Mouse (Mus musculus) heart, embryonic 13.5 days (tissue): ENCODE measurements at regions not wholly inside any gene's neighbourhood (a gene's known extent, or its start where the extent isn't known, plus 50 kb on each side); places are given as distances from the start of the nearest gene placed in this dataset.

Experiments used
- ATAC-seq: fragments of 200-750 bp; cut with Nextera tagmentation; 2 replicates; pipeline ENCODE4 v1.8.0; 2017; ENCODE audit warnings: moderate TSS enrichment; ENCODE audit not compliant: insufficient number of reproducible peaks, low FRiP score, low TSS enrichment; ENCODE audit errors: extremely low read depth
- H3K27ac ChIP-seq: fragments of 300-500 bp; sonication (generic); replicated peaks from 2 replicates; pipeline ENCODE4 v1.5.1; 2015; ENCODE audit warnings: moderate library complexity, mild to moderate bottlenecking, inconsistent platforms
- H3K27me3 ChIP-seq: fragments of 300-500 bp; sonication (generic); replicated peaks from 2 replicates; pipeline ENCODE4 v1.6.1; 2015; ENCODE audit warnings: mild to moderate bottlenecking, inconsistent platforms
- H3K36me3 ChIP-seq: fragments of 300-500 bp; sonication (generic); 2 replicates; pipeline ENCODE4 v1.6.1; 2015; ENCODE audit warnings: mild to moderate bottlenecking, inconsistent platforms
- H3K4me1 ChIP-seq: fragments of 300-500 bp; sonication (generic); 2 replicates; pipeline ENCODE4 v1.6.1; 2015; ENCODE audit warnings: inconsistent platforms
- H3K4me2 ChIP-seq: fragments of 300-500 bp; sonication (generic); 2 replicates; pipeline ENCODE4 v1.6.1; 2015; ENCODE audit warnings: inconsistent platforms, mild to moderate bottlenecking, moderate library complexity
- H3K4me3 ChIP-seq: fragments of 300-500 bp; sonication (generic); 2 replicates; pipeline ENCODE4 v1.5.1; 2015; ENCODE audit warnings: moderate library complexity, mild to moderate bottlenecking, inconsistent platforms
- H3K9ac ChIP-seq: fragments of 300-500 bp; sonication (generic); 2 replicates; pipeline ENCODE4 v1.6.1; 2015; ENCODE audit warnings: inconsistent platforms, mild to moderate bottlenecking, moderate library complexity
- H3K9me3 ChIP-seq: fragments of 300-500 bp; sonication (generic); 2 replicates; pipeline ENCODE4 v1.6.1; 2016; ENCODE audit warnings: inconsistent platforms
- WGBS: fragments of 180-500 bp; shearing (Covaris S2); methylation state at CpG from one replicate; pipeline ENCODE4 v1.1.7; 2015; ENCODE audit warnings: mixed read lengths; 5-methylcytosine and 5-hydroxymethylcytosine counted together

- Histone ChIP-seq H3K9me3 (no peaks in the 10 kb centered on the region), H3K4me2 (no peak overlapping the region), H3K9ac (no peak overlapping the region), H3K4me3 (no peak overlapping the region), H3K4me1 (no peaks in the 10 kb centered on the region), H3K36me3 (no peaks in the 10 kb centered on the region), H3K27ac (no peak overlapping the region), H3K27me3 (no peaks in the 10 kb centered on the region)
- WGBS = 68% methylated on average over 1 of the region's 1 CpGs
- no peak for ATAC-seq
Measured at GRCm38 (mm10) chr15:53006844-53007243, 877.9 kb upstream of the Gm7489 start.

GRCm38 (mm10) chr15:53009337-53009736 lies 875.4 kb upstream of the Gm7489 start:
- no peaks in the 10 kb centered on the region for H3K9me3 ChIP-seq
- H3K4me2 ChIP-seq = no peak overlapping the region
- no peaks in the 10 kb centered on the region for H3K27me3 ChIP-seq
- H3K27ac ChIP-seq = no peak overlapping the region
- H3K4me1 ChIP-seq = no peaks in the 10 kb centered on the region
- WGBS = 78% methylated on average over 3 of the region's 3 CpGs
- H3K4me3 ChIP-seq = no peak overlapping the region
- H3K9ac ChIP-seq = no peak overlapping the region
- no peak for ATAC-seq
- no peaks in the 10 kb centered on the region for H3K36me3 ChIP-seq
